Mouse (Mus musculus) activated CD4-positive, CD25-positive, alpha-beta regulatory T cell (primary cell): ENCODE data around the gene Ap4b1. TPM values are rescaled to one million over a fixed set of nuclear protein-coding genes. Genes with fewer than 3 reads are reported as not detected.

Source experiments
- polyA plus RNA-seq, 2 experiments: library from polyadenylated mRNA; unstranded; fragments of 100-300 nt; shearing (Covaris generic); gene quantifications; one replicate each; pipeline ENCODE4 v1.2.1; 2017

The Ap4b1 gene
- polyA plus RNA-seq = 10 to 100 TPM; 26.5 to 32.2 TPM

DNA sequence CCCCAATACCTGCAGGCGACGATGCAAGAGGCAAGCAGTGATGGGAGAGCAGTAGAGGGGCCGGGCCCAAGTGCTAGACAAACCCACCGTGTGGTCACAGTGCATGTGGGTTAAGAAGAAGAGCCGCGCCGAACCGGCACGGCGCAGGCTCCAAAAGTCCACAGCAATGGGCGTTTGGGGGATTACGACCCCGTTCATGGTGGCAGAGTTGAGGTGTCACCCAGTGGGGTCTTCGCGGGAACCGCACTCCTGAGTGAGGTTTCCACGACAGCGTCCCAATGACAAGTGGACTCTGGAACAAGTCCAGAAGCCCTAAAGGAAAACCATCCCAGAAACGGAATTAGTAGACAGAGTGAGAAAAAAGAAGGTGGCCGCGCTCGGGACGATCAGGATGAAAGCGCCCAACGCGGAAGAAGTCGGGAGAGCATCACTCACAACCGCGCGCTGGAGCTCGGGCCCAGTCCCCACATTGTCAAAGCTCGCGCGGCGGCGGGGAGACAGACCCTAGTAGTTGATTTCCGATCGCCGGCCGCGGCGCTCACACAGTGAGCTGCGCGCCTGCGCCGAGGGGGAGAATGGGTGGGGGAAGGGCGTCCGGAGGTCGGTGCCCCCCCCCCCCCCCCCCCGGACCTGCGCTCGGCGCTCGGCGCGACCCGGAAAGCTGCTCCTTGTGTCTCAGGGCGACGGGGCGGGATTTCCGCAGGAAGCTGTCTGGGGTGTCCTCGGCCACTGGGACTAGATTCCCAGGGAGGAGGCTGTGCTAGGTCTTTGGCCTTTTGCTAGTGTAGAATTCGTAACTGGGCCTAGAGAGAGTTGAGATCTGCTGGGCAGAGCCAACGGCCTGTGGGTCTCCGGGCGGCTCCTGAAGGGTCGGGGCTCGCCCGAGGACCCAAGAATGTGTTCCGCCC is at the start of gene Ap4b1, which contains the start of the genes Dclre1b and Gm43064:
Gene Ap4b1 (plus strand): TSS at position 630 of the 908 bp plus-strand sequence.
Gene Dclre1b (minus strand): TSS at position 554 of the 908 bp plus-strand sequence.
Gene Gm43064 (plus strand): TSS at position 683 of the 908 bp plus-strand sequence.

GRCm38 (mm10) chr3:103791230-103792110 is 17.9 kb upstream of the Ap4b1 start, which contains the start of gene Hipk1:
Hipk1 (minus strand) TSS chr3:103791563.

GRCm38 (mm10) chr3:103832426-103832825 is 23.1 kb downstream of the Ap4b1 start, which contains the start of gene Bcl2l15:
Bcl2l15 (plus strand) TSS chr3:103832601.

GRCm38 (mm10) chr3:103858881-103859801 is 49.8 kb downstream of the Ap4b1 start, which contains the start of gene Ptpn22:
Ptpn22 (plus strand) TSS chr3:103859795.

Other genes with a start within 250 kb of the Ap4b1 start
- under 1 TPM in 1 of 2 experiments, not detected in 1; 0.81 TPM for gene Syt6, start 234.3 kb upstream of the Ap4b1 start, polyA plus RNA-seq
- gene Atg4a-ps, start 163.5 kb upstream of the Ap4b1 start, polyA plus RNA-seq = 1 to 10 TPM; 2.6 to 3.6 TPM
- gene Olfml3, start 71.5 kb upstream of the Ap4b1 start, polyA plus RNA-seq = 1 to 10 TPM in 1 of 2 experiments, under 1 TPM in 1; 0.18 to 1.1 TPM
- gene Gm10964, start 70.2 kb upstream of the Ap4b1 start, polyA plus RNA-seq = not detected
- gene Hipk1, start 18.0 kb upstream of the Ap4b1 start, polyA plus RNA-seq = 10 to 100 TPM; 26.7 to 32.2 TPM
- gene Dclre1b, start 76 bp upstream of the Ap4b1 start, polyA plus RNA-seq = 10 to 100 TPM; 17.7 to 25.7 TPM
- gene Gm43064, start 53 bp downstream of the Ap4b1 start, polyA plus RNA-seq = under 1 TPM in 1 of 2 experiments, not detected in 1; 0.48 TPM
- 1 to 10 TPM; 3.9 to 4.2 TPM for gene Bcl2l15, start 23.1 kb downstream of the Ap4b1 start, polyA plus RNA-seq
- 100 to 1,000 TPM; 238 to 312 TPM for gene Ptpn22, start 50.3 kb downstream of the Ap4b1 start, polyA plus RNA-seq
- 10 to 100 TPM; 25.2 to 26.3 TPM for gene Rsbn1, start 104.6 kb downstream of the Ap4b1 start, polyA plus RNA-seq
- gene Phtf1, start 158.6 kb downstream of the Ap4b1 start, polyA plus RNA-seq = 10 to 100 TPM; 57.3 to 69.8 TPM